Mouse (Mus musculus) mesoderm, embryonic 11.5 days (tissue): Measurements from ENCODE around the gene Ccdc85a.

Experiments used
- DNase-seq: peaks from one replicate; pipeline ENCODE4 v3.0.0-alpha.2; 2012; ENCODE audit warnings: low read depth, low spot score

Ccdc85a gene

DNA sequence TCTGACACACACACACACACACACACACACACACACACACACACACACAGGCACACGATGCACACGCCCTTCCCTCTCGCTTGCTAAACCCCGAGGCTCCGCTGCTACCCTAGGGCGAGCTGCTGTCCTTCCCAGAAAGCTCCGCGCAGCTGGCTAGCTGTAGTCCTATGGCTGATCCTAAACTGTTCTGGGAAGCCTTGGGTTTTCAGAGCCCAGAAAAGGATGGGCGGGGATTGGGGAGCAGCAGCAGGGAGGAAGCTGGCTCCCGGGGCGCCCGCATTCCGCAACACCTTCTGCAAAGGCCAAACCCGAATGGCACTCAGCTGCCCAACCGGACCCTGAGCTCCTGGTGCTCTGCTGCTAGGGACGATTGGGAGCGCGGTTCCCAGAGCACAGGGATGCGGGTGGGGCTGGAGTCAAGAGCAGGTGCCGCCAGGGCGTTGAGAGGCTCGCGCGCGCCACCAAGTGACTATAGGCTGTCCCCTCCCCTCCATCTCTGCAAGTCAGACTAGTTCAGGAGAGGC lies at the start of gene Ccdc85a:
TSS of gene Ccdc85a (minus strand) at position 414 of the 524 bp plus-strand sequence.
- peak; percentile 81 for DNase-seq

DNA sequence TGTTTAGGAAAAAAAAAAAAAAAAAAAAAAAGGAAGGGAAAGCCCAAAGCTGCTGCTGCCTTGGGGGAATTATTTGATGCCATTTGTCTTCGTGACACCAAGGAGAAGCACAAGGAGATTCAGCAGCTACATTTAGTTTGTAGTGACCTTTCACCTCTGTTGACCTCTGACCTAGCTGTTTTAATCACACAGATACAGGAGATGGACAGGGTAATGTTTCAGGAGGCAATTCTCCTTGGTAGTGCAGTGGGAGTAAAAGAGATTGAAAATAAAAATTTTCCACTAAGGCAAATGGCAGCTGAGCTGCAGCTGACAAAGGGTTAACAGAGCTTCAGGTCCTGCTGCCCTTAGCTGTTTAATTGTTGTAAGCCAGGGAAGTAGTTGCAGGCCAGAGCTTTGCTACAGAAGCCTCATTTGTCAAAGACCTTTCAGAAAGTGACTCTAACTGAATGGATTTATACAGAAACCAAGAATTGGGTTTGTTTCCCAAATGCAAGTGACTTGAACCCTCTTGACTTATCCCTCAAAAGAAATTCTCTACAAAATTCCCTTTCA lies 49.5 kb upstream of the Ccdc85a start:
- peak; percentile 60 for DNase-seq

DNA sequence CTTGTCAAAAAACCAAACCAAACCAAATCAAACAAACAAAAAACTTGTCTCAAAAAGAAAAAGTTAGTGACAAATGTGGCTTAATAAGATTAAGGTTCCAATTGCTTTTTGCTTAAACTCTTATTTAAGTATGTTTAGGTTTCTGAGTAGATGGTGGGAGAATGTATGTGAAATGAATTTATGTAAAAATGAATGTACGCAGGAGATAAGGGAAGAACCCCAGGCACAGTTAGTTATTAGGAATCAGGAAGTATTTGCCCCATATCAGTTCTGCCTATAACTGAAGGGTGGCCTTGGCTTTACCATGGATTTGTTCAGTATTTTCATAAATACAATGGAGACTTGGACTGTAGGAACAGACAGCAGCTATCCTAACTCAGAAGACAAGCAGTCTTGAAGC lies 49.0 kb upstream of the Ccdc85a start:
- no peak for DNase-seq

DNA sequence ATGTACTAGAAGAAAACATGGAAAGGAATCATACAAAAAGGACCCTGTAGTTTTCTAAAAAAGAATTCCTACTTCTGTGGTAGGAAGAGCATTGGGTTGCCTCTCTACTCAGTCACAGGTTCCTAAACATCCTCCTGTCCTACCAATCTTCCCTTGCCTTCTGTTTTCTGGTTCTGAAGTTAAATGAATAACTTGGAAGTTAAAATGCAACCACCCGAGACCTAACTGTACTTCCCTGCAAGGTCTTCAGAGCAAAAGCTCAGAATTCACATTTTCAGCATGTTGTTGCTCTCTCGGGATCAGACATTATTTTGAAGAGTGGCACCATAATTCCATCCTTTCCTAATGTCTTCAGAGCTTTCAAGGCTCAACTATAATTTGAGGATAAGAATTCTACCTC lies 46.6 kb upstream of the Ccdc85a start:
- no peak for DNase-seq

DNA sequence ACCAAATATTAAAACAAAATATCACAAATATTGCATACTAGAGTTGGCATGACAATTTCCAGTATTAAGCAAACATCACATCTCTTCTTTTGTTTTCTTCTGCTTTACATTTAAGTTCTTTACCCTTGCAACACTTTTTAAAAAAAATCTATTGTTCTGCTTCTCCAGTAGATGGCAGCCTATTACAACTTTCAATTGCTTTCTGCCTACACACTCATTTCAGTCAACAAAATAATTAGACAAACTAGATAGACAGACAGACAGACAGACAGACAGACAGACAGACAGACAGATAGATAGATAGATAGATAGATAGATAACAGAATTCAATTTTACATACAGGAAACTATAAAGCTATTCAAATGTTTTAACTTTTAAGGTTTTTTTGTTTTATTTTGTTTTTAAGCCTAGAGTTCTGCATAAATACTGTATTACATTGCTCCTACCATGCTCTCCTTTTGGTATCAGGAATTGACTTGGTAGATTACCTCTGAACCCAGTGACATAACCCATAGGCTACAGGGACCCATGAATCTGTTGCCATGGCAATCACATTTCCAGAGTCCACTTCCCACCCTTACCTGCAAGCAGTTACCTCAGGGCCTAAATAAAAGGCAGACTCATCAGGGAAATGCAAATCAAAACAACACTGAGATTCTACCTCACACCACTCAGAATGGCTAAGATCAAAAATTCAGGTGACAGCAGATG lies 26.8 kb upstream of the Ccdc85a start:
- DNase-seq: peak; percentile 25

DNA sequence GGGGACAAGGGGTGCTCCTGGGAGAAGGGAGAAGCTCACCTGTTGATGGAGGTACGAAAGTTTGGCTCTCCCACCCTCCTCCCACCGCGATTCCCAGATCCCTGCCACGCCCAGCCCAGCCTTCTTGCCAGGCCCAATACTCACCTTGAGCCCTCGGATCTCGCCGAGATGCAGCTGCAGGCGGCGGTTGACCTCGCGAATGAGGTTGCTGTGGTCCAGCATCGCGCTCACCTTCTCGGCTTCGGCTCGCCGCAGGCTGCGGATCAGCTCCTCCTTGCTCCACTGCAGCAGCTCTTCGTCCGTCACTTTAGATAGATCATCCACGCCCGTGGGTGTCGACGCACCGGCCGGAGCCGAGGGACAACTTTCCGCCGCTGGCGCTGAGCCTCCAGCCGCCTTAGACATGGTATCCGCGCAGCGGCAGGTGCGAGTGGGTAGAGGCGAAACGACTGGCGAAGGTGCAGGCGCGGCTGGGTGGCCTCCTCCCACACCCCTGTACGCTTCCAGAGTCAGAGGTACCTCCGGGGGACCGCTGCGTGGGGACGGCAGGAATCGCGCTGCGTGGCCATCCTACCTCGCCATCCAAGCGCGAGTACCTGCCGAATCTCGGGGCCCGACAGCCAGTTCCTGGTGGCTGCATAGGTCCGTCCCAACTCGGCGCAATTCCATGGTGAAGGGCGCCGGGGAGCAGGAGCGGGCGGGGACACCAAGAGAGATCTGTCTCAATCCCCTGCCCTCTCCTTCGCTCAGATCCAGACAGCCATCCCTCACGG lies 800 bp downstream of the Ccdc85a start:
- peak; percentile 23 for DNase-seq

DNA sequence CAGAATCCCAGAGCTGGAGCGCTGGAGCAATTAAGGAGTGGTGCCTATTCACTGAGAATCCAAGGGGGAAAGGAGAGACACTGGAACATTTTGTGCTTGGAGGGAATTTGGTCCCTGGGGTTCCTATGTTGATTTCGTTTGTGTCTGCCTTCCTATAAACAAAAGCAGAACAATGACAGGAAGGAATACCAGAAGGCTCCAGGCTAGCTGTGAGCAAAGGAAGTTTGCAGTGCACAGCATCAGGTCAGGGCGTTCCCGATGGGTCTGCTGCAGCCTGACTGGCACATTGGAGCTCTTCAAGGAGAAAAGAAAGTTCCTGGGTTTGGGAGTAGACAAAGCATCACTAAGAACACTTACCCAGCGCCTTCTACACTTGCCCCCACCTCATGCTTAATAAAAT lies 1.9 kb downstream of the Ccdc85a start:
- no peak for DNase-seq

DNA sequence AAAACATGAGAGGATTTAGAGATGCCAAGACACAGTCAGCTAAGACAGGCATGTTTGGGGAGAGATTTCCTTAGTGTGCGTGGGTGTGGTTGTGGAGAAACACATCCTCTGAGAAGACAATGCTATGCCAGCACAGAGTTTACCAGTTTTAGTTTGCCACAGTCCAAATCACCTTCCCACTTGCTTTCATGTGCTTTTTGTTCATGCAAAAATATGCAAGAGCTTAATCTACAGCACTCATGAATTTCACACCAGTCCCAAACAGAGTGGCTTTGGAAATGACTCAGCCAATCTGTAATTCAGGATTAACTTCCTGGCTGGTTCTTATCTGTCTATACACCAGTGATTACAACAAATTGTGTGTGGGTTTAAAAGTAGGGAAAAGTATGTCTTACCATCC lies 11.7 kb downstream of the Ccdc85a start:
- no peak for DNase-seq

DNA sequence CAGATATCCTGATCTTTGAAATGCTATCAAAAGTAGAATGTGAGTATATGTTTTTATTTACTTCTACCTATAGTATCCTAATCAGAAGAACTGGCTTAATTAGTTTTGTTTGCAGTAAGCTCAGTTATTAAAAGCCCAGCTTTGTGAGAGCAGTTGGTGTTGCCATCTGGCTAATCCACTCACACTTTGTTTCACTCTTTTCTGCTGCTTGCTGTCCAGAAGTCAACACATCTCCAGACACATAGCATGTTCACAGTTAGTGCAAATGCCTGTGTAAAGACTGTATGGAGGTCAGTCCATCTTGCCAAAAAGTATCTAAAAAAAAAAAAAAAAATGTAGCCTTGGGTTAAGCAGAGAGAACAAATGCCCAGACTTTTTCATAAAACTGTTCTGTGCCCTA lies 27.7 kb downstream of the Ccdc85a start:
- no peak for DNase-seq

DNA sequence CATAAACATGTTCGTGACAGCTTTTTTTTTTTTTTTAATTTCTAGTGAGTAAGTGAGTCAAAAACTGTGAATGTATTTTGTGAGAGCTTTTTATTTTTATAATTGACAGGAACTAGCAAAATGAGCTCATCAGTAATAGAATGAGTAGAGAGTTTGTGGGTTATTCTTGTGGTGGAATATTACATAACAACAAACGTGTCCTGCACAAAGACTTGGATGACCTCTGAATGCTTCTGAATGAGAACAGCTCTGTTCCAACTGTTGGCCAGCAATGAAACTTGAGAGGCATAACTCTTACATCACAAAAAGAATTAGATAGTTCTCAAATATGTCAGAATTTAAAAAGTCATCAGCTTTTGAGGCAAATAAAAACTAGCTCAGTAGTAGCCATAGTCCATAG lies 40.7 kb downstream of the Ccdc85a start:
- DNase-seq: no peak

DNA sequence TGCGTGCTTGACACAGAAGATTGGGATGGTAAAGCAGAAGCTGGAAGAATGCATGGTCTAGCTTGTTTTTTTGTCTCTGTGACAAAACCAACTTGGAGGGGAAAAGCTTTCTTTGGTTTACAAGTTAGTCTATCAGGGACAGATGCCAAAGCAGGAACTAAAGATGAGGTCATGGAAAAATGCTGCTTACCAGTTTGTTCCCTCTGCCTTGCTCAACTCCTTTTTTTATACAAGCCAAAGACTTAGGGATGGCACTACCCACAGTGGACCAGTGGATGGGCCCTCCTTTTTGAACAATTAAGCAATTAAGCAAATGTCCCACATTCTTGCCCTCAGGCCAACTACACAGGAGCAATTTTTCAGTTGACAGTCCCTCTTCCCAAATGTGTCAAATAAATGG lies 42.8 kb downstream of the Ccdc85a start:
- no peak for DNase-seq

DNA sequence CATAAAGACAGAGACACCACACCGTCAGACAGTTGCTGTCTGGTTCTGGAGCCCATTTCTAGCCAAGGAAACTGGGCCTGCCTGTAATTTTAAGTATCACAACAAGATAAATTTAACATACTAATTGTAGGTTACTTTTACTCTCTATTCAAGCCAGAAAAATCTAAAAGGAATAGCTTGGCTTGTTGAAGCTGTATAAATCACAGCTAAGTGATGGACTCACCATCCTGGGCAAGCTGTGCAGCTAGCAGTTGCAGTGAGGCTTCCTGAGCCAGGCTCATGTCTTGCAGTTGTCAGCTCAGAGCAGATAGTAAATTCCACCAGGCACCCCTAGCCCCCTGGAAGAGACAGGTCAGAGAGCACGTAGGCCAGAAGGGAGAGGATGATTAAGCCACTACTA lies 50.8 kb downstream of the Ccdc85a start:
- DNase-seq: no peak

DNA sequence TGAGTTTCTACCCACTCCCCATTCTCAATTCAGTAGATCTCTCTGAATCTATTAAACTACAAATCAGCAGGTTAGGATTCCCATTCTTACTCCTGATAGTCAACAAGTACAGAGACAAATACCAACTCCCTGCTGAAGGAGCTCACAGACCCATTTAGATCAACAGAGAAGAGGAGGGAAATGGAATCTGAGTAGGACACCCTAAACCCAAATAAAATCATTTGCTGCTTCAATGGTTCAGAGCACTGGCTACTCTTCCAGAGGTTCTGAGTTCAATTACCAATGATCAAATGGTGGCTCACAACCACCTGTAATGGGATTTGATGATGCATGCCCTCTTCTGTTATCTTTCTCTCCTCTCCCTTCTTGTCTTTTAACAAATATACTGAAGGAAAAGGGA lies 82.9 kb downstream of the Ccdc85a start:
- DNase-seq: no peak

DNA sequence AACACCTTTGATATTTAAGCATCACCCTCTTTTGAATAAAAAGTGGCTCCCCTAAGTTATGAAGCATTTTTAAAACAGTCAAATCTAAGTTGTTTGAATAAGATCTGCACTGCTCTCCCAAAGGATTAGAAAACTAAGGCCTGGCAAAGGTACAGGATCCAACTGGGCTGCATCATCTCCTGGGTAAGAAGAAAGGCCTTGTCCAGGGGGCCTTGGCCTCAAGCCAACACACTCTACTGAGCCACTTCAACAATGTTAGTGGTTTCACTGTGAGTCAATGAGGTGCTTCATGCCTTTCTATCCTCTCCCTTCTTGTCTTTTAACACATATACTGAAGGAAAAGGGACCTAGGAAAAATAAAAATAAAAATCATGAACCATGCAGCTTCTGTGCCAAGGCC lies 87.1 kb downstream of the Ccdc85a start:
- no peak for DNase-seq

DNA sequence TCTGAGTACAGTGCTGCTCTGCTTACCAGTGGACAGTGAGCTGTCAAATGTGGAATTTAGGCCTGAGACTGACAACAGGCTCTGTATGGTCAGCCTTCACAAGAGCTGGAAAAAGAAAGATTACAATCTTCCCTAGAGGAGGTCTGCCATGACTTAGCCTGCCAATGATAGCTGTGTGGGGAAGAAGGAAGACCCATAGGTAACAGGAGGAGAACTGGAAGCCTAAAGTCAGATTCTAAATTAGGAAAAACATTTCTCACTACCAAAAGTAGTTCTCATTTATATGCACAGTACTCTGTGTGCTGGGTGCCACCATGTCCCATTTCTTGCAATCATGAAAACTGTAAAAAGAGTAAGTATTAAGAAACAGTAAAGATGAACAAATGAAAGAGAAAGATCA lies 90.8 kb downstream of the Ccdc85a start:
- no peak for DNase-seq

DNA sequence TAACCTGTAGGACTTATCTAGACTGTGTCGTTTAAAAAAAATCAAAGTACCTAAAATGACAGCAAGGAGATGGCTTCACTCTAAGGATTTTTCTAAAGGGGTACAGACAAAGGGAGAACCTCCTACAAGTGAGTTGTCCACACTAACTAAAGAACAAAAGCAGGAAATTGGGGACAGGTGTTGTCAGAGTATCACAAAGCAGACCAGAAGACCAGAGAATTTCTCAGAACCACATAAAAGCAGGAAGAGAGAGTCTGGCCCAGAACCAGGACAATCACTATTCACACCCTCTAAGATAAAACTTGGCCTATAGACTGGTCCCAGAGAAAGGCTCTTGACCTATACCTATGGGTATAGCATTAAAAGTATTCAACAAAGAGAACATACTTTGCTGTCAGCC lies 92.8 kb downstream of the Ccdc85a start:
- DNase-seq: no peak

DNA sequence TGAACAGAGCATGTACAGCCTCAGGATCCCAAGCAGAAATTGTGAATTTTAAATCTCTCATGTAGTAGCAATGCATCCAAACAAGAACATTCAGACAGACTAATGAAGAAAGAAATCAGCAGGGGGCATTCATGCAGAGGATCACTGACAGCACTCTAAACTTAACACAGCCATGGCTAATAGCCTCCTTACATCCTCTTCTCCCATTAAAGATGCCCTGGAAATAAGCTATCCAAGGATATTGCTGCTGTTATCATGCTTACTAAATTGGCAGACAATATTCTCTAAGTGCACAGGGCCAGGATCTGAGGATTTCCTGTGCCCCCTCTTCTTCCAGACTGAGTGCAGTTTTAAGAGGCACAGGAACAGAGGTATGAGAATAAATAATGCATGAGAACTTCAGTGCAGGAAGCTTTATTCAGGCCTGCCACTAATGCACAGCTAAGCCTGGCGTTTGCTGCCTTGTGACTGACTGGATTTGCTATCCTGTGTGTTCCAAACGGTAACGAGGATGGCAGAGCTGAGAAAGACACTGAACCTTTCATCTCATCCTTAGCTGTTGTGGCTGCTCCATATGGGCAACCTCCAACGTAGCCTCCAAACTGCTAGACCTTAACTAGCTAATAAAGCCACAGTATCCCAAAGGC lies 99.9 kb downstream of the Ccdc85a start:
- DNase-seq: no peak

DNA sequence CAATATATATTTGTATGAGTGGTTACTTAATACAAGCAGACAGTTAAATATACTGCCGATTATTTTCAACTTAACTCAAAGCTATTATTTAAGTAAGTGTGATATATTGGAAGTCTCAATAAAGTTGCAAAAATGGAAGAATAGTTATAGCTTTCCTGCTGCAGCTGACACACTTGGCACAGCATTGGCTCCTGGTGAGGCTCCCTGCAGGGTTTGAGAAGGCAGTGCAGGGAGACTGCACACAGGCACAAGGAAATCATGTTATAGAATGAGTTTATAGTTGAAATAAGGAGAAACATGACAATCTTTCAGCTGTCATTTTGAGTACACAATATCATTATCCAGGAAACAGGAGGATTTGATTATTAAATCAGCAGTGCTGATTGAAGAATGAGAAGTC lies 107.0 kb downstream of the Ccdc85a start:
- no peak for DNase-seq

DNA sequence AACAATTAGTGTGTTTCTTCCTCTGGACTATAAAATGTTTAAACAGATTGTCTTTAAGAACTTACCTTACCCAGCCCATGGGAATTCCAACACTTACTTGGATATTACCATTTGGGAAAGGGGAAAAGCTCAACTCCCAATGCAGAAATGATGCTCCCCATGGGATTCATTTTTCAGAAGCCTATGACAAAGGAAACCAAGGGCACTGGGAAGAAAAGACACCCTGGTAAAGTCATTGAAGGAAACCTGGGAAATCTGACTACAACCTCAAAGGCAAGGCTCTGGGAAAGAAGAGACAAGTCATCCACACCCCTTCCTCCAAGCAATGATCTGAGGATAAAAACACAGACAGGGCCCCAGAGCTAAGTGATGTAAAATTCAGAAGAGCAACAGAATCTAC lies 118.4 kb downstream of the Ccdc85a start:
- no peak for DNase-seq

DNA sequence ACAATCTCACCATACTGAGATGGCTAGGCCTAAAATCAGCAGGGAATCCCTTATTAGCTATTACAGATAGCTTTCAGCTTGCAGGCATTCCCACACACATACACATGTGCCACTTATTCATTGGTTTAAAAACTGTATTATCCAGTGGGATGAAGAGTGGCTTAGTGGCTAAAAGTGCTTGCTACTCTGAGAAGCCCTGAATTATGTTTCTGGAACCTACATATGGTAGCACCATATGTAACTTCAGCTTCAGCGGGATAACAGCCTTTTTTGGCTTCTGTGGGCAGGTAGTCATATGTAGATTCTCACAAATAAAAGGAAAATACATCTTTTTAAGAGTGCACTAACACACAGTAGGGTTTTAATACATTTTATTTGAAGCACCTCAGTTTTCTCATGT lies 119.2 kb downstream of the Ccdc85a start:
- no peak for DNase-seq

DNA sequence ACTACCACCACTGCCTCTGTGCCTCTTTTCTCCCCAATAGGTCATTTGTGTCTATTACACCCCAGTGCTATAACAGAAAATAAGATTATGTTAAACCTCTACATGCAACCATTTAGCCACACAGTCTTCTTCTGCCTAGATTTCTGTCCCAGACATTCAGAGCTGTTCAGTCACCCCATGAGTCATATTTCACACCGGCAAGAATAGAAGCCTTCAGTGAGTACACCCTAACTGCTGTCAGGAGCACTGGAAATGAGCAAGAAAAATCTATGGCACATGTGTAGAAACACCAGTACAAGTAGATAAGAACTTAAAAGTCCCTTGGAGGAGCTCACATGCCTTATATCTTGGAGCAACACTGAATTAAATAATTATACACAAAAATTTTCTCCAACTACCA lies 125.0 kb downstream of the Ccdc85a start:
- no peak for DNase-seq

DNA sequence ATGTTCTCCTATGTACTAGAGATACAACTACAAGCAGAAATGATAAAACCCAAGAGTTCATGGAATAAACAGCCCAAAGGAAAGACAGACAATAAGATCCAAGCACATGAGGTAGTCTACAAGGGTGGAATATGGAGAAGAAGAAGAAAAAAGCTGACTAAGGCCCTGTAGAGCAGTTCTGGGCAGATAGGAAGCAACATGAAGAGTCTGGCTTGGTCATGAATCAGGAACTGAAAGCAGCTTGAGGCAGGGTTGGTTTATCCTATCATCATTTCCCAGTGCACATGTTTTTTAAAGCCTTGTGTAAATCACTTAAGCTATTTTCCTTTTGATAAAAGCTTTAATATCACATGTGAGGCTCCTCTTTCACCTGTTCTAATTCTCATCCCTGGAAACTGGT lies 144.2 kb downstream of the Ccdc85a start:
- no peak for DNase-seq
